Mouse (Mus musculus): Measurements from ENCODE around the gene Orm3. TPM values are rescaled to one million over a fixed set of nuclear protein-coding genes. Genes with fewer than 3 reads are reported as not detected.

The Orm3 gene
- not detected in 2 replicates for polyA plus RNA-seq (2012; rRNA removed)
- polyA plus RNA-seq (2014; fragmentation: Nextera tagmentation; extraction: Ambion mirVana) = not detected in 2 replicates

DNA sequence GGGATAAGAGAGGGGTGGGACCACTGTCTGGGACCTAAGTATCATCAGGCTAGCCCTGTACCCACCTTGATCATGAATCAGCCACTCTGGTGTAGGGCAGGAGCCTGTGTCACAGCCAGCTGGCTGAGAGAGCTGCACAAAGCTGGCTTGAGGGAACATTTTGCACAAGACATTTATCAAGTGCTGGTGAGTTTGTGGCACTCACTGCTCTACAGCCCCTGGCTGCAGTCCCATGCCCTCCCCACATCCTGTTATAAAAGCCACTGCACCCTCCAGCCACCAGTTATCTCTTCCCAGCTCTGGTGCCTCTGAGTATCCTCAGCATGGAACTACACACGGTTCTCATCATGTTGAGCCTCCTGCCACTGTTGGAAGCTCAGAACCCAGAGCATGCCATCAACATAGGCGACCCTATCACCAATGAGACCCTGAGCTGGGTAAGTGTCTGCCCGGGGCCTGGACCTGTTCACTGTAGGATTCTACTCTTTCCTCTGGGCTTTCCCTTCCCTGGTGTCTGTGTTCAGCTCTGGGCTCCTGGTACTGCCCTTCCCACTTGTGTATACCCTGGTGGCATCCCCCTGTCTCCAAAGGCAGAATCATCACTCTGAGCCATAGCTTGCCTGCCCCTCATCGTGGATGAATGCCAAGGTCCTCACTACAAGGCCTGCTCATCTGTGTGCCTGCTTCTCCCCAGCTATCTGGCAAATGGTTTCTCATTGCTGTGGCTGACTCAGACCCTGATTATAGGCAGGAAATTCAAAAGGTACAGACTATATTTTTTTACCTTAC is at the start of gene Orm3:
TSS of gene Orm3 (plus strand) at position 286 of the 789 bp plus-strand sequence.
- DNase-seq (ENCODE audit: low spot score) = no peak
- no peak within 1 kb of the TSS for H3K27ac ChIP-seq (replicated peaks; ENCODE audit: low read depth, low read length)
- 79% methylated on average over 4 of the region's 4 CpGs for WGBS
- ATAC-seq (ENCODE audit: low FRiP score, low read depth) = no peak
- peaks cover 3% of the 10 kb centered on the region for H3K4me1 ChIP-seq (ENCODE audit: control insufficient read depth, insufficient read depth, low read length)
- no peak within 1 kb of the TSS for H3K4me3 ChIP-seq (replicated peaks; ENCODE audit: low read length)
- TF ChIP-seq POLR2A (IDR thresholded peaks at IDR 0.05; ENCODE audit: borderline replicate concordance, extremely low read depth, insufficient read depth, insufficient read length) = no peak
- H3K9me3 ChIP-seq (ENCODE audit: control insufficient read depth, low read length) = no peaks in the 10 kb centered on the region
- H3K4me2 ChIP-seq (replicated peaks; ENCODE audit: low read depth, low read length, severe bottlenecking) = no peak within 1 kb of the TSS
- H3K27me3 ChIP-seq (ENCODE audit: control insufficient read depth, insufficient read depth, low read length) = no peaks in the 10 kb centered on the region
- H3K9ac ChIP-seq (ENCODE audit: low read depth, low read length, severe bottlenecking) = no peak within 1 kb of the TSS
- H3K36me3 ChIP-seq (ENCODE audit: control insufficient read depth, insufficient read depth, low read length) = no peaks in the 10 kb centered on the region

DNA sequence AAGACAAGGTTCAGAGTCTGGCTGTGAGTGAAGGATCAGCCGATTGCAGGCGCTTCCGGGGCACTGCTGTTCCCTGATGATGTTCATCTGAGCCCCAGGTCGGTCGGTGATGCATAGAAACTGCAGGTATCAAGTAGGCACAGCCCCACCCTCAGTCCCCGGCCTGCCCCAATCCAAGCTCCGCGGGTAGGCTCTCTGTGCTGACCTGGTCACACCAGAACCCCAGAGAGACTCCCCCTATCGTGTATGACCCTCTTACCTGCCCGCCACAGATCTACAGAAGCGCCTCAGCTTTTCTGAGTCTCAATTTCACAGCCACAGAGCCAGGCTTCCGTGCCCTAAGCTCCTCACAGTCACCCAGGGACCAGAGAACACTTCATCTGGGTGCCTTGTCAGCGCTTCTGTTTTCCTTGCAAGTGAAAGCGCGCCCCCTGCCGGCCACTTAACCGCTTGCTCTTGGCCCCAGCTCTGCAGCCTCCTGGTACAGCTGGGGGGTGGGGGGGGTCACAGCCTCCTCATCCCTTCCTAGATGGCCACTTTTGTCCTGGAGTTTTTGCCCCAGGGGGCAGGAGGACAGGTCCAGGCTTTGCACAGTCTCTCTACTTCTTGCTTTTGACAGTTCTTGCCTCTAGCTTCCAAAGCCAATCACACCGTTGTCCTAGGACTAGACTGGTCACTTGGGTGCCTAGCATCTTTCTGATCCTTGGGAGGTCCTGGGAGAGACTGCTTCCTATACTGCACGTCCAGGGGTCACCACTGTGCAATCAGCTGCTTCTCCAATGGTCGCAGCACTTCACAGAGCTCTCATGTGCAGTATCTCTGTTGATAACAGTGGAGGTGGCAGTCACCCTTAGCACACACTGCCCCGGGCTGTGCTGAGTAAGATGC is 48.5 kb upstream of the Orm3 start:
- Histone ChIP-seq H3K36me3 (ENCODE audit: control insufficient read depth, insufficient read depth, low read length) (peaks cover 74% of the 10 kb centered on the region), H3K27ac (replicated peaks; ENCODE audit: low read depth, low read length) (no peak overlapping the region), H3K4me3 (replicated peaks; ENCODE audit: low read length) (no peak overlapping the region), H3K4me2 (replicated peaks; ENCODE audit: low read depth, low read length, severe bottlenecking) (no peak overlapping the region), H3K27me3 (ENCODE audit: control insufficient read depth, insufficient read depth, low read length) (no peaks in the 10 kb centered on the region), H3K9me3 (ENCODE audit: control insufficient read depth, low read length) (no peaks in the 10 kb centered on the region), H3K9ac (ENCODE audit: low read depth, low read length, severe bottlenecking) (no peak overlapping the region), H3K4me1 (ENCODE audit: control insufficient read depth, insufficient read depth, low read length) (no peaks in the 10 kb centered on the region)
- TF ChIP-seq POLR2A (IDR thresholded peaks at IDR 0.05; ENCODE audit: borderline replicate concordance, extremely low read depth, insufficient read depth, insufficient read length) = no peak
- 35% methylated on average over 21 of the region's 21 CpGs for WGBS
- peak; percentile 76 for ATAC-seq (ENCODE audit: low FRiP score, low read depth)
- peak; percentile 77 for DNase-seq (ENCODE audit: low spot score)

GRCm38 (mm10) chr4:63308316-63308715 is 47.6 kb upstream of the Orm3 start:
- Histone ChIP-seq H3K27me3 (ENCODE audit: control insufficient read depth, insufficient read depth, low read length) (no peaks in the 10 kb centered on the region), H3K4me1 (ENCODE audit: control insufficient read depth, insufficient read depth, low read length) (no peaks in the 10 kb centered on the region), H3K36me3 (ENCODE audit: control insufficient read depth, insufficient read depth, low read length) (peaks cover 74% of the 10 kb centered on the region), H3K9ac (ENCODE audit: low read depth, low read length, severe bottlenecking) (no peak overlapping the region), H3K27ac (replicated peaks; ENCODE audit: low read depth, low read length) (no peak overlapping the region), H3K9me3 (ENCODE audit: control insufficient read depth, low read length) (no peaks in the 10 kb centered on the region), H3K4me3 (replicated peaks; ENCODE audit: low read length) (no peak overlapping the region), H3K4me2 (replicated peaks; ENCODE audit: low read depth, low read length, severe bottlenecking) (no peak overlapping the region)
- DNase-seq (ENCODE audit: low spot score) = no peak
- ATAC-seq (ENCODE audit: low FRiP score, low read depth) = no peak
- no peak for TF ChIP-seq POLR2A (IDR thresholded peaks at IDR 0.05; ENCODE audit: borderline replicate concordance, extremely low read depth, insufficient read depth, insufficient read length)
- 86% methylated on average over 3 of the region's 3 CpGs for WGBS

GRCm38 (mm10) chr4:63310247-63310855 is 45.6 kb upstream of the Orm3 start:
- Histone ChIP-seq H3K9me3 (ENCODE audit: control insufficient read depth, low read length) (no peaks in the 10 kb centered on the region), H3K4me1 (ENCODE audit: control insufficient read depth, insufficient read depth, low read length) (no peaks in the 10 kb centered on the region), H3K27ac (replicated peaks; ENCODE audit: low read depth, low read length) (no peak overlapping the region), H3K9ac (ENCODE audit: low read depth, low read length, severe bottlenecking) (no peak overlapping the region), H3K36me3 (ENCODE audit: control insufficient read depth, insufficient read depth, low read length) (peaks cover 79% of the 10 kb centered on the region), H3K4me3 (replicated peaks; ENCODE audit: low read length) (no peak overlapping the region), H3K27me3 (ENCODE audit: control insufficient read depth, insufficient read depth, low read length) (no peaks in the 10 kb centered on the region), H3K4me2 (replicated peaks; ENCODE audit: low read depth, low read length, severe bottlenecking) (no peak overlapping the region)
- no peak for DNase-seq (ENCODE audit: low spot score)
- no peak for TF ChIP-seq POLR2A (IDR thresholded peaks at IDR 0.05; ENCODE audit: borderline replicate concordance, extremely low read depth, insufficient read depth, insufficient read length)
- no peak for ATAC-seq (ENCODE audit: low FRiP score, low read depth)
- 57% methylated on average over 10 of the region's 10 CpGs for WGBS

DNA sequence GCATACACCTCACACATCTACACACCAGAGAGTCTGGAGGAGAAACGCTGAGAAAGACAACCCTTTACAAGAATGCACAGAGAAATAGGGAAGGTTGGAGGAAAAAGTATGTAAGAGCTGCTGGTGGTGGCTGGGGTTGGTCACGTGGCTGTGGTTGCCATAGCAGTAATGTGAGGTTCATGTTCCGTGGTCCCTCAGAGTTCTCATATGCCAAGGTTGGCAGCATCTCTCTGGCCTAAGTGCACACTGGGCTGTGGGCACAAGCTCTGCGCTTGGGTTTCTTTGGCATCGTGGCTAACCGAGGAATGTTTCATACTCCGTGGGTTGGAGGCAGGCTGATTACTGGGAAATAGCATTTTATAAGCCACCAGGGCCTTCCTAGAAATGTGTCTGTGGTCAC is 44.5 kb upstream of the Orm3 start:
- TF ChIP-seq POLR2A (IDR thresholded peaks at IDR 0.05; ENCODE audit: borderline replicate concordance, extremely low read depth, insufficient read depth, insufficient read length) = no peak
- ATAC-seq (ENCODE audit: low FRiP score, low read depth) = no peak
- no peak overlapping the region for H3K9ac ChIP-seq (ENCODE audit: low read depth, low read length, severe bottlenecking)
- no peak for DNase-seq (ENCODE audit: low spot score)
- peaks cover 82% of the 10 kb centered on the region for H3K36me3 ChIP-seq (ENCODE audit: control insufficient read depth, insufficient read depth, low read length)
- no peak overlapping the region for H3K4me3 ChIP-seq (replicated peaks; ENCODE audit: low read length)
- no peaks in the 10 kb centered on the region for H3K9me3 ChIP-seq (ENCODE audit: control insufficient read depth, low read length)
- WGBS = 78% methylated on average over 7 of the region's 7 CpGs
- no peak overlapping the region for H3K27ac ChIP-seq (replicated peaks; ENCODE audit: low read depth, low read length)
- H3K27me3 ChIP-seq (ENCODE audit: control insufficient read depth, insufficient read depth, low read length) = no peaks in the 10 kb centered on the region
- H3K4me2 ChIP-seq (replicated peaks; ENCODE audit: low read depth, low read length, severe bottlenecking) = no peak overlapping the region
- no peaks in the 10 kb centered on the region for H3K4me1 ChIP-seq (ENCODE audit: control insufficient read depth, insufficient read depth, low read length)

All from limb, embryonic 14.5 days (tissue).